Mouse (Mus musculus) megakaryocyte, embryonic 14.5 days (primary cell): ENCODE data around the gene Siva1. TPM values are rescaled to one million over a fixed set of nuclear protein-coding genes. Genes with fewer than 3 reads are reported as not detected.

Source experiments
- H3K27me3 ChIP-seq: replicated peaks from 2 replicates; pipeline ENCODE3; 2012; ENCODE audit warnings: inconsistent platforms
- H3K36me3 ChIP-seq: replicated peaks from 2 replicates; pipeline ENCODE3; 2012; ENCODE audit warnings: low read length, inconsistent platforms, mixed read lengths
- H3K4me1 ChIP-seq: 2 replicates; pipeline ENCODE4 v1.6.1; 2012; ENCODE audit warnings: inconsistent platforms
- H3K4me3 ChIP-seq: replicated peaks from 2 replicates; pipeline ENCODE3; 2012; ENCODE audit warnings: moderate library complexity, mild to moderate bottlenecking, inconsistent platforms
- H3K9me3 ChIP-seq: 2 replicates; pipeline ENCODE4 v1.6.1; 2012; ENCODE audit warnings: inconsistent platforms
- FLI1 ChIP-seq: IDR thresholded peaks from 2 replicates; pipeline ENCODE4 v1.6.1; 2012; ENCODE audit warnings: low read length, inconsistent platforms, mixed read lengths
- GATA1 ChIP-seq: IDR thresholded peaks from 3 replicates; pipeline ENCODE4 v1.6.1; 2012; ENCODE audit warnings: mixed read lengths, low read length, inconsistent platforms, borderline replicate concordance
- polyA plus RNA-seq: library from polyadenylated mRNA; stranded (reverse); fragments of >175 nt; gene quantifications from 2 replicates; pipeline ENCODE4 v1.2.3, GENCODE M21; 2012; ENCODE audit warnings: low replicate concordance; ENCODE audit not compliant: insufficient read depth

Siva1 gene
- polyA plus RNA-seq, 1 experiment: 63.6 TPM

- peaks cover 99% of the 10 kb centered on the region for H3K36me3 ChIP-seq
- no peak overlapping the region for H3K4me3 ChIP-seq
- peaks cover 52% of the 10 kb centered on the region for H3K4me1 ChIP-seq
- H3K27me3 ChIP-seq: no peaks in the 10 kb centered on the region
- TF ChIP-seq GATA1 (no peak), FLI1 (no peak)
- no peaks in the 10 kb centered on the region for H3K9me3 ChIP-seq
Observed at GRCm38 (mm10) chr12:112665445-112665844, 21.0 kb downstream of the Siva1 start.

GRCm38 (mm10) chr12:112665881-112666544 lies 21.5 kb downstream of the Siva1 start:
- no peaks in the 10 kb centered on the region for H3K9me3 ChIP-seq
- TF ChIP-seq FLI1 (no peak), GATA1 (no peak)
- no peaks in the 10 kb centered on the region for H3K27me3 ChIP-seq
- H3K36me3 ChIP-seq: peaks cover 99% of the 10 kb centered on the region
- H3K4me3 ChIP-seq: no peak overlapping the region
- peaks cover 58% of the 10 kb centered on the region for H3K4me1 ChIP-seq

GRCm38 (mm10) chr12:112667619-112668297 lies 23.3 kb downstream of the Siva1 start:
- H3K36me3 ChIP-seq: peaks cover 94% of the 10 kb centered on the region
- H3K4me3 ChIP-seq: peak overlapping the region; percentile 46
- H3K9me3 ChIP-seq: no peaks in the 10 kb centered on the region
- peaks cover 75% of the 10 kb centered on the region for H3K4me1 ChIP-seq
- no peak for TF ChIP-seq FLI1
- no peak for TF ChIP-seq GATA1
- no peaks in the 10 kb centered on the region for H3K27me3 ChIP-seq

GRCm38 (mm10) chr12:112670718-112671393 lies 26.4 kb downstream of the Siva1 start:
- no peaks in the 10 kb centered on the region for H3K9me3 ChIP-seq
- no peak for TF ChIP-seq GATA1
- TF ChIP-seq FLI1: no peak
- H3K4me3 ChIP-seq: peak overlapping the region; percentile 96
- H3K27me3 ChIP-seq: no peaks in the 10 kb centered on the region
- H3K4me1 ChIP-seq: peaks cover 92% of the 10 kb centered on the region
- H3K36me3 ChIP-seq: peaks cover 65% of the 10 kb centered on the region

- Histone ChIP-seq H3K36me3 (peaks cover 54% of the 10 kb centered on the region), H3K27me3 (peaks cover 4% of the 10 kb centered on the region), H3K9me3 (no peaks in the 10 kb centered on the region), H3K4me3 (peak overlapping the region; percentile 96), H3K4me1 (peaks cover 88% of the 10 kb centered on the region)
- TF ChIP-seq GATA1 (no peak), FLI1 (no peak)
Observed at GRCm38 (mm10) chr12:112671891-112672290, 27.4 kb downstream of the Siva1 start.

GRCm38 (mm10) chr12:112672744-112673575 lies 28.5 kb downstream of the Siva1 start:
- TF ChIP-seq FLI1 (no peak), GATA1 (no peak)
- Histone ChIP-seq H3K36me3 (peaks cover 44% of the 10 kb centered on the region), H3K4me3 (peak overlapping the region; percentile 96), H3K9me3 (no peaks in the 10 kb centered on the region), H3K4me1 (peaks cover 79% of the 10 kb centered on the region), H3K27me3 (peaks cover 15% of the 10 kb centered on the region)

- TF ChIP-seq FLI1: no peak
- TF ChIP-seq GATA1: no peak
- H3K4me3 ChIP-seq: peak overlapping the region; percentile 96
- peaks cover 37% of the 10 kb centered on the region for H3K36me3 ChIP-seq
- H3K9me3 ChIP-seq: no peaks in the 10 kb centered on the region
- peaks cover 79% of the 10 kb centered on the region for H3K4me1 ChIP-seq
- H3K27me3 ChIP-seq: peaks cover 22% of the 10 kb centered on the region
Observed at GRCm38 (mm10) chr12:112673576-112674091, 29.2 kb downstream of the Siva1 start.

- Histone ChIP-seq H3K4me3 (peak within 1 kb of the TSS; percentile 96), H3K4me1 (peaks cover 77% of the 10 kb centered on the region), H3K36me3 (peaks cover 29% of the 10 kb centered on the region), H3K9me3 (no peaks in the 10 kb centered on the region), H3K27me3 (peaks cover 28% of the 10 kb centered on the region)
- no peak for TF ChIP-seq FLI1
- no peak for TF ChIP-seq GATA1
Observed at GRCm38 (mm10) chr12:112674132-112675011, 29.9 kb downstream of the Siva1 start, which contains the start of gene Akt1. Gene Akt1, minus strand, starts transcription at chr12:112674884.
